Mouse (Mus musculus) testis, postnatal 10 days (tissue): Measurements from ENCODE around the gene Lsp1.

Source experiments
- DNase-seq: peaks from one replicate; pipeline ENCODE4 v3.0.0; 2021; ENCODE audit warnings: low spot score

Lsp1 gene

DNA sequence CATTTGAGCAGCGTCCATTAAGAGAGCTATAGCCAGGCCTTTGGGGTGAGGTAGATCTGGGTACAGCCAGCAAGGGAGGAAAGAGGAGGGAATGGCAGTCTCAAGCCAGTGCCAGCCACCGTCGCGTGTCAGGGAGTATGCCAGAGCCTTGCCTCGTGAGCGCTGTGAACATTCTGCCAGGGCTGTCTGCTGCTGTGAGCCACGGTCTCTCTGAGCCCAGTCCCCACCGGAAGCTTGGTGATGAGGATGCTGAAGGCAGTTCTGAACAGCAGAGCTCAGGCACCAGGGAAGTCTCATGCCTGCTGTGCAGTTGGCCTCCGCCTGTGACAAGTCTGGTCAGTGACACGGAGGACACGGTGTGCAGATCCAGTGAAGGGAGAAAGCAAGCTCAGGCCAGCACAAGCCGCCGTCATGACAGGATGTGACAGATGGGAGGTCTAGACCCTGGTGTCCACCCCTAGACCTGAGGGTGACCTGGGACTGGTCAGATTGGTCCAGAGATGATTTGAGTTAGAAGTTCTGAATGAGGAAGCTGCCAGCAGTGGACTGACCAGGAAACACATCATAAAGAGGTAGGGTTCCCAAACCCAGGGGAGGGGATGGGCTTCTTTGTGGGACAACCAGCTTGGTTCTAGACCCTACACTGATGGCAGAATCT lies 16.3 kb downstream of the Lsp1 start:
- DNase-seq, result no peak

DNA sequence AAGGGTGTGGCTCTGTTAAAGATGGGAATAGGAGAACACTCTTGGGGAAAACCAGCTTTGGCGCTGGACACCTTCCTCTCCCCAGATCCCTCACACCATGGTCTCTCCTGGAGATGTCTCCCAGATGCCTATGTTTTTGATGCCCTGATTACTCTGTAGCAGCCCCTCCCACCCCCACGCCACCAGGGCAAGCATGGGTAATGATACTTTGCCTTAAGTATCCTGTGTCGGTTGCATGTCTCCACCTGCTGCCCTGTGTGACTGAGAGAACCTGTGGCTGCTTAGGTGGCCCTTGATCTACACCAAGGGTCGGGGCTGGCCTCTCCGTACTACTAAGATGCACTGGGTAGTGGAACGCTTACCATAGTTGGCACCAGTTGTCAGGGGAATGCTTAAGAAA lies 17.4 kb downstream of the Lsp1 start:
- DNase-seq, result no peak

DNA sequence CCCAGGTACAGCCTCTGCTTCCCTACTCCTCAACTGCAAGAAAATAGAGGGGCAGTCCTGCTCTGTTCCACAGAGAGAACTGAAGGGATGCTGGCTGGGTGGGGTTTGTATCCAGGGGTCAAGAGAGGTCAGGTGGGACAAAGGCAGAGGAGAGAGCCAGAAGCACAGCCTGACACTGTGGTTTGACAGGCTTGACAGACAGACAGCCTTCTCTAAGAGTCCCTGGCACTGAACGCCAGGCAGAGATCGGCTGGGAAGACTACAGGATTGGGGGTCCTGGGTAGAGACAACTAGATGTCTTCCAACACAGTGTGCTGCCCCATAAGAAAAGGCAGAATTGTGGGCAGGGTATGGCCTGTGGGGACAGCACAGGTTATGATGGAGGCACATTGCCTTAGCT lies 18.0 kb downstream of the Lsp1 start:
- no peak for DNase-seq

GRCm38 (mm10) chr7:142479307-142479706 lies 18.7 kb downstream of the Lsp1 start:
- no peak for DNase-seq

DNA sequence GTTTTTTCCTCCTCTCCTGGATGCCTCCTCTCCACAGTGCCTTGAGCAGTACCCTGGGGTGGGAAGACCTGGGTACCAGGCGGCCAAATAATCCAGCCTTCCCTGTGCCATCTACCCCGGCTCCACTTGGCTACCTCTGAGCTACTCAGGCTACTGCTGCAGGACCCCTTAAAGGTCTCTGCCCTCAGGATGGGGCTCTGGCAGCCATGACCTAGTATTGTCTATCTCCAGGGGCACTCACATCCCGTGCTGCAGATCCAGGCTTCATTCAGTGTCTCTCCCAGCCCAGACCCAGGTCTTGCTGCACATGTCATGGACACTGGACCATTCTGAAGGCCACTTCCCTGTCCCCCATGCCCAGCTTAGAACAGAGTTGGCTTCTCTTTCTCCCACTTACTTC lies 19.3 kb downstream of the Lsp1 start:
- DNase-seq, result no peak

DNA sequence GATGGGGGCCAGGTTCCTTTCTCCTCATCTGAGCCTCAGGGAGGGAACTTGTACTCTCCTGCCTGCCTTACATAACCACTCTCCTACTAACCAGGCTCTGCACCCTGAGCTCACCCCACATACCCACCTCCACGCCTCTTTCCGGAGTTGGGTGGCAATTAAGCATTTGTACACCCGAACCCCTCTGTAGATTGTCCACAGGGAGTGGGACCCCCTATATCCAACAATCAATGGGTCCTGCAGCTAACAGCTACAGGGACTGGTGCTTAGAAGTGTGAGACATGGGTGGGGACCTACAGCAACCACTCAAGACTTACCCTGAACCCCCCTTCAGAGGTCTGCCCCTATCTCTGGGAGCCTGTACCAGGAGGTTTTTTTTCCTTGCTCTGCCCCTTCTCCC lies 20.1 kb downstream of the Lsp1 start:
- no peak for DNase-seq

DNA sequence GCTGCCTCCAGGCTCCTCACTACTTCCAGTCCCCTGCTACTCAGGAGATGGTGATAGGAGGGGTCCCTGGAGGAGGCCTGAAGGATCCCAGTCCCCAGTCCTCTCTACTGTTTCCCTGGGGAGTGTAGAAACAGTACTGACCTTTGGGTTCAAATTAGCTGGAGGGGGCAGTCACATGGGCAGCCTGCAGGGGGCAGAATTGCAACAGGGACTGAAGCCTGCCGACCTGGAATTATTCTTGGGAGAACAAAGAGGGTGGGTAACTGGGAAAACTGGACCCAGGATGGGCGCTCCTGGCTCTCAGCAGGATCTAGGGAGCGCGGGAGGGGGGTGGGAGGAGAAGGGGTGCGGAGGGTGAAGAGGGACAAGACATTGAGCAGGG lies 20.6 kb downstream of the Lsp1 start:
- DNase-seq, result peak; percentile 83

GRCm38 (mm10) chr7:142481568-142482255 lies 21.1 kb downstream of the Lsp1 start:
- DNase-seq, result peak; percentile 69

- DNase-seq, result no peak
These were observed 21.6 kb downstream of the Lsp1 start for GRCm38 (mm10) chr7:142482256-142482609.

- no peak for DNase-seq
These were observed 22.5 kb downstream of the Lsp1 start for GRCm38 (mm10) chr7:142483136-142483535.

GRCm38 (mm10) chr7:142484780-142485179 lies 24.2 kb downstream of the Lsp1 start:
- no peak for DNase-seq

- no peak for DNase-seq
These were observed 26.1 kb downstream of the Lsp1 start for GRCm38 (mm10) chr7:142486751-142487162.

GRCm38 (mm10) chr7:142487341-142487859 lies 26.8 kb downstream of the Lsp1 start:
- DNase-seq, result no peak

DNA sequence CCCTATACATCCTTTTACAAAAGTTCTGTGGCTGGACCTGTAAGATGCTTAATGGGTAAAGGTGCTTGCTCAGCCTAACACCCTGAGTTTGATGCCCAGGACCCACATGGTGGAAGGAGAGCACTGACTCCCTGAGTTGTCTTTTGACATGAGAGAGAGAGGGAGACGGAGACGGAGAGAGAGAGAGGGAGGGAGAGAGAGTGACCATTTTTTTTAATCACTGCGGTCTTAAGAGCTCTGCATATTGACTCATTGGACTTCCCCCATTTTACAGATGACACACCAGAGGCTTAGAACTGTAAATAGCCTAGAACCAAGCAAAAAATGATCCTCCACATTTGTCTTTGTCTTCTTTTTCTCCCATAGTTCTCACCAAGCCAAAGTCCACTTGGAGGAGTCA lies 27.4 kb downstream of the Lsp1 start:
- DNase-seq, result no peak

DNA sequence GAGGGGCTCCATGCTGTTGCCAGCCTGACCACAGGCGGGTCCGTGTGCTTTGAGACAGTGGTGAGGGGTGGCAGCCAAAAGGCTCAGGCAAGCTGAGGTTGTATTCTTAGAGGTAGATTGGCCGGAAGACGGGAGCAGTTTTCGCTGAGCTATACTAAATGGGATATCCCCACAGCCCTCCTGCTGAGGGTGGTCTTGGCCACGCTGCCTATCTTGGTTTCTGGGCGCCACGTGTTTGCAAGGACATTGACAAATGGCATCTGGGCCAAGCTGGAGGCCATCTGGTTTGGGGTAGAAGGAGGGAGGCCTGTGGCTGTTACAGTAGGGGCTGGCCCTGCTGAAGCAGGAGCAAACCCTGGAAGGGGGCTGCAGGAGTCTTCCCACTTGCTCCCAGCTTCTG lies 32.9 kb downstream of the Lsp1 start:
- no peak for DNase-seq

GRCm38 (mm10) chr7:142496158-142496557 lies 35.5 kb downstream of the Lsp1 start:
- no peak for DNase-seq

GRCm38 (mm10) chr7:142496800-142497199 lies 36.2 kb downstream of the Lsp1 start:
- DNase-seq, result no peak

DNA sequence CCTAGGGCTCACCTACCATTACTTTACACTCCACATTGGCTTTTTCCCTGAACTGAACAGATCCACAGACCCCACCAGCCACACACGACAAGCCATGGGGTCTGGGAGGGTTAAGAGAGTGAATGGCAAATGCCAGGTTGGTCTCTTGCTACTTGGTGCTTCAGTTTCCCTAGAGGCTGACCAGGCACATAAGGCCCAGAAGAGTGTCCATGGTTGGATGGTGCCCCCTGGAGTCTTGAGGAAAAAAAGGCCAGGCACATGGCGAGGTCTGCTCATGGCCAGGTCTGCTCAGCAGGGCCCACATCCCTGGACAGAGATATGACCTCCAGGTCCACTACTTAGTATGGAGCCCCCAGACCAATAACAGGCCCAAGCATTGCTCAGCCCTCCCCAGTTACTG lies 37.2 kb downstream of the Lsp1 start:
- no peak for DNase-seq

DNA sequence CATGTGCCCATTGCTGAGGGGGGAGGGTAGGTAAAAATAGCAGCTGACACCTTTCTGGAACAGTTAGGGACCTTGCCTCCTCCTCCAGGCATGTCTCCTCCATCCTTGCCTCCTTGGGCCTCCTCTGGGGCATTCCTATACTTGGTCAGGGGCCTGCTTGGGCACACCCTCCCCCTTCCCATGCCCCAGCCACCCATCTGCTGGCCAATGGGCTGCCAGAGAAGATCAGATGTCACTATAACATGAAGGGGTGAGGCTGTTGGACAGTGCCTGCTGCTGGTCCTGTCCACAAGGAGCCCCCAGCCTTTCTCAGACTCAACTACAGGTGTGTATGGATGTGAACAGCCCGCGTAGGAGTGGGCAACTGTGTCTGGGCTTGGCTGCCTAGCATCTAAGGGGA lies 38.0 kb downstream of the Lsp1 start, which contains the start of gene Tnnt3:
Gene Tnnt3, plus strand, starts transcription at position 262 of the 400 bp plus-strand sequence.
- DNase-seq, result no peak

- DNase-seq, result no peak
These were observed 38.6 kb downstream of the Lsp1 start for GRCm38 (mm10) chr7:142499010-142499721.

- no peak for DNase-seq
These were observed 39.4 kb downstream of the Lsp1 start for GRCm38 (mm10) chr7:142500032-142500431.

DNA sequence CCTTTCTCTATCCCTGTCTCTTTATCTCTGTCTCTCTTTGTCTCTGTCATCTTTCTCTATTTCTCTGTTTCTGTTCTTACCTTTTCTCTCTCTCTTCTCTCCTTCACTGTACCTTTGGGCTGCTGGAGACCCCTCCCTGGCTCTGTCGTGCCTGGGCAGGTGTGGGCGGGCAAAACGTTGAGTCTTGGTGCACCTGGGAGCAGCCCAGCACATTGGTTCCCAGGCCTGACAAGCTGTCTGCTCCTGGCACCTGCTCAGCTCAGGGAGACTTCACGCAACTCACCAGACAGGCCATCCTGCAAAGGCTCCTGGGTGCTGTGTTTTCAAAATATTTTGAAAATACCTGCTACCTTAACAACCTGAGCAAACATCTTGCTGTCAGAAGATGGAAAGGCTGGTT lies 42.6 kb downstream of the Lsp1 start:
- no peak for DNase-seq

GRCm38 (mm10) chr7:142505942-142506341 lies 45.3 kb downstream of the Lsp1 start:
- DNase-seq, result no peak
